Mouse (Mus musculus) cortical plate, adult 2 months (tissue): Measurements from ENCODE around the gene Pfkfb3. TPM values are rescaled to one million over a fixed set of nuclear protein-coding genes. Genes with fewer than 3 reads are reported as not detected.

Experiments used
- H3K27ac ChIP-seq: fragments of 200-500 bp; 2 replicates; pipeline ENCODE4 v1.5.1; 2012; ENCODE audit warnings: low read length, control low read depth, inconsistent platforms; ENCODE audit not compliant: insufficient read depth
- H3K4me1 ChIP-seq: fragments of 200-500 bp; 2 replicates; pipeline ENCODE4 v1.6.1; 2011; ENCODE audit warnings: low read length; ENCODE audit not compliant: control insufficient read depth, insufficient read depth
- H3K4me3 ChIP-seq: fragments of 200-500 bp; 2 replicates; pipeline ENCODE4 v1.5.1; 2011; ENCODE audit warnings: mild to moderate bottlenecking, low read length, control low read depth; ENCODE audit not compliant: insufficient read depth
- CTCF ChIP-seq: fragments of 200-500 bp; IDR thresholded peaks from 2 replicates; pipeline ENCODE4 v1.5.1; 2011; ENCODE audit warnings: mild to moderate bottlenecking, control low read depth, low read length; ENCODE audit not compliant: insufficient read depth; ENCODE audit errors: extremely low read depth
- POLR2A ChIP-seq: fragments of 200-500 bp; IDR thresholded peaks from 2 replicates; pipeline ENCODE4 v1.6.1; 2011; ENCODE audit warnings: mild to moderate bottlenecking, low read length, control low read depth; ENCODE audit not compliant: insufficient read depth; ENCODE audit errors: extremely low read depth
- polyA plus RNA-seq: library from polyadenylated mRNA; depleted of rRNA; stranded (reverse); fragments of >200 nt; gene quantifications from 2 replicates; pipeline ENCODE4 v1.2.3, GENCODE M21; 2012; rRNA removed

Pfkfb3 gene
- 19.4 and 20.6 TPM in 2 replicates for polyA plus RNA-seq

DNA sequence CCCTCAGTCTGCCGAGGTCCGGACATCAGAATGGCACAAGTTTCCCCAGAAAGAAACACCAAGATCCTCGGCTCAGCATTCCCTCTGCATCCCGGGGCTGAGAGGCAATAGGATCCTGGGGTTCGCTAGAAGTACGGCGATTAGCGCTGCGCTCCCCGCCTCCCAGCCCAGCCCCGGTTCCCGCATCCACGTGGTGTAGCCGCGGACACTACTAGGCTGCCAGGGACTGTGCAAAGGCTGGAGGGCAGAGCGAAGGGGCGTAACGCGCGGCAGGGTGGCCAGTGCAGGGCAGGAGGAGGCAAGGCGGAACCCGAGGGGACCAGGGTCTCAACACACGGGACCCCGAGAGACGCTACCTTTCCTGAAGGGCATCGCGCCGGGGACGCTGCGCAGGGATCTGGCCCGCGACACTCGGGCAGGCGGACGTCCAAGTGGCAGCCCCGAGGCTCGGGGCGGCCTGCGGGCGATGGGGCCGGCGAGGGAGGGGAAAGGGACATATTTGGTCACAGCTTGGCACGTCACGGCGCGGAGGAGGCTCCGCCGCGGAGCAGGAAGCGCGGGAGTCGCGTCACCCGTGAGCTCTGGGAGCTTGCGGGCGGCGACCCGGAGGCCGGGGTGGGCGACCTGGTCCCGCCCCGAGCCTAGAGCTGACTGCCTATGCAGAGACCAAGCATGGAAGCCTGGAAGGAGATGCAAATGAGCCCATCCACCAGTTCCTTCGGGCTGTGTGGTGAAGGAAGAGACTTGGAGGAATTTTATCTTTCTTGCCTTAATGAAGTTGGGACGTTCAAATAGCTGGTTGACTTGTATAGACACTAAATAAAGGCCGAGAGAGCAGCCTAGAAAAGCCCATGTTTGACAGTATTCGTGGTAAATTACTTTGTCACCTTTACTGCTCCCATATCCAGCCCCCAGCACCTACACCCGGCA lies at the start of gene Pfkfb3:
Pfkfb3 (minus strand) TSS at position 607 of the 930 bp plus-strand sequence.
- TF ChIP-seq POLR2A (no peak), CTCF (no peak)
- Histone ChIP-seq H3K4me1 (no peaks in the 10 kb centered on the region), H3K4me3 (peak within 1 kb of the TSS; percentile 79), H3K27ac (peak within 1 kb of the TSS; percentile 41; the same call in 1 of the 2 replicates)

GRCm38 (mm10) chr2:11602506-11603489 lies 48.9 kb upstream of the Pfkfb3 start:
- H3K27ac ChIP-seq: no peak overlapping the region
- no peaks in the 10 kb centered on the region for H3K4me1 ChIP-seq
- peak overlapping the region; percentile 79 for H3K4me3 ChIP-seq
- TF ChIP-seq CTCF (peak; percentile 100), POLR2A (peak; percentile 58; the same call in 1 of the 2 replicates)

DNA sequence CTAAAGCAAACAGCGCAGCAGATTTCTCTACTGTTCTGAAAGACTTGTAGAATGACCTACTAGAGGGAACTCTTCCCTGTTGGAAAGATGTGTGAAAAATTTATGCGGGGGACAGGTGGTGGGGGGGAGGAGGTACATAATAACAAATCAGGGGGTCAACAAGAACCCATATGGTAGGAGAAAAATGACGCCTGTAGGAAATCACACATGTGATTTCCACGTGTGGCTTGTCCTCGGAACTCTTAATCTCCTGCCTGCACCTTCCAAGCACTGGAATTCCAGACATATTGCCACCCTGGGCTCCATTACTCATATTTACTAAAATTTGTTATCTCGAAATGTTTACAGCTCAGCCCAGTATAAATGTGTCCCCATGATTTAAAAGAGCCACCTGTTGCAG lies 47.9 kb upstream of the Pfkfb3 start:
- Histone ChIP-seq H3K4me1 (no peaks in the 10 kb centered on the region; the same call in 1 of the 2 replicates), H3K4me3 (0 out of 2 replicates have a peak overlapping the region, but pooled peaks have one; percentile 79), H3K27ac (no peak overlapping the region)
- TF ChIP-seq CTCF (no peak), POLR2A (no peak)

GRCm38 (mm10) chr2:11597906-11598305 lies 44.0 kb upstream of the Pfkfb3 start:
- TF ChIP-seq POLR2A (no peak), CTCF (no peak)
- Histone ChIP-seq H3K27ac (no peak overlapping the region), H3K4me1 (no peaks in the 10 kb centered on the region; the same call in 1 of the 2 replicates), H3K4me3 (no peak overlapping the region)

DNA sequence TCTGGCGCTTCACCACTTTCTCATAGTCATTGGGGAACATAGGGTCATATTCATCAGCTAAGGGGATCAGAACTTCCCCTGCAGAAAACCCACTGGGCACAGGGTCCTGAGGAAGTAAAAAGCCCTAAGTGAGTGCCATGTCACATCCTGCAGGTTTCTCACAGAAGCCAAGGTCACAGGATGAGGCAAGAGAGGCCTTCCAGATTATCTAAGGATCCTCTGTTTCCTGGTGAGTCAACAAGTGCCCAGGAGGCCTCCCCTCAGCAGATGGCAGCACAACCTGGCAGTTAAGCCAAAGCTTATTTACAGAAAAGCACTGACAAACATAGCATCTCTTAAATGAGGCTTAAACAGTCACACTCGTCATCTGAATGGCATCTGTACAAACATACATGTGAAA lies 42.8 kb upstream of the Pfkfb3 start:
- TF ChIP-seq CTCF: no peak
- no peak for TF ChIP-seq POLR2A
- no peaks in the 10 kb centered on the region; the same call in 1 of the 2 replicates for H3K4me1 ChIP-seq
- H3K4me3 ChIP-seq: no peak overlapping the region
- H3K27ac ChIP-seq: no peak overlapping the region

GRCm38 (mm10) chr2:11587996-11588395 lies 34.1 kb upstream of the Pfkfb3 start:
- Histone ChIP-seq H3K4me1 (no peaks in the 10 kb centered on the region), H3K4me3 (no peak overlapping the region), H3K27ac (no peak overlapping the region)
- TF ChIP-seq CTCF (no peak), POLR2A (no peak)

DNA sequence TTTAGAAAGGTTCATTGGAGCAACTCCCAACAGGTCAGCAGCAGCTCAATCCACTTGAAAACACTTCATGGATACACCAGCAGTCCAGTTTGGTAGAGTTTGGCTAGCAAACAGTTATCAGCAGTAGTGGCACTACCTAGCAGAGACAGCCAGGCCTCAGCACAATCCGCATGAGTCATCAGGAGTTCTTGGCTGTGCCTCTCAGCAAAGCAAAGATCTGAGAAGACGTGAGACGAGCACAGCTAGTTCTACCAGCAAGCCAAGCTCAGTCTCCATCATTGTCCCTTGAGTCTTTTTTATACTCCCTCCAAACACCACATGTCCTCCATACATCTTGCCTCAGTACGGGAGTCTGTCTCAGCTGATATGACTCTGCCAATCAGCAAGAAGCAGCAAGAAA lies 25.5 kb upstream of the Pfkfb3 start:
- no peak overlapping the region for H3K27ac ChIP-seq

GRCm38 (mm10) chr2:11578187-11578586 lies 24.3 kb upstream of the Pfkfb3 start:
- H3K27ac ChIP-seq: no peak overlapping the region
- no peak overlapping the region for H3K4me3 ChIP-seq
- TF ChIP-seq POLR2A: no peak
- no peak for TF ChIP-seq CTCF
- no peaks in the 10 kb centered on the region for H3K4me1 ChIP-seq

More for the DNA sequence above, 25.5 kb upstream of the Pfkfb3 start:
- no peak for TF ChIP-seq CTCF
- no peak for TF ChIP-seq POLR2A
- Histone ChIP-seq H3K4me3 (no peak overlapping the region), H3K4me1 (no peaks in the 10 kb centered on the region)

DNA sequence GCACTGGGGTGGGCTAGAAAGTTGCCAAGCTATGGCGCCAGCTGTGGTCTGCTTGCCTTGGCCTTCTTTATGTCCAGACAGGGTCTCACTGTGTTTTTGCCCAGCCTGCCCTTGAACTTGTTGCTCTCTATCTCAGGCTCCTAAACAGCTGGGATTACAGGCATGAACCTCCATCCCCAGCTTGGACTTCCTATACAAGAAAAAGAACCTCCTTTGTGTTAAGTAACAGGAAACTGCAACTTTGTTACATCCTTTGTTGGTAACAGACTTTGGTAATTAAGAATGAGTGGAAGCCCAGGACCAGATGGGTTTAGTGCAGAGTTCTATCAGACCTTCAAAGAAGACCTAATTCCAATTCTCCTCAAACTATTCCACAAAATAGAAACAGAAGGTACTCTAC lies 19.8 kb upstream of the Pfkfb3 start:
- Histone ChIP-seq H3K4me3 (no peak overlapping the region), H3K4me1 (no peaks in the 10 kb centered on the region), H3K27ac (no peak overlapping the region)
- no peak for TF ChIP-seq CTCF
- TF ChIP-seq POLR2A: no peak
